Mouse (Mus musculus) thymus, postnatal 10 days (tissue): Measurements from ENCODE around the gene Apob.

Experiments
- DNase-seq, 2 experiments: peaks; one replicate each; pipeline ENCODE4 v3.0.0; 2021; ENCODE audit warnings: low spot score in 2 of 2

The Apob gene

GRCm38 (mm10) chr12:8038081-8038730 lies 60.8 kb downstream of the Apob start:
- DNase-seq = no peak

DNA sequence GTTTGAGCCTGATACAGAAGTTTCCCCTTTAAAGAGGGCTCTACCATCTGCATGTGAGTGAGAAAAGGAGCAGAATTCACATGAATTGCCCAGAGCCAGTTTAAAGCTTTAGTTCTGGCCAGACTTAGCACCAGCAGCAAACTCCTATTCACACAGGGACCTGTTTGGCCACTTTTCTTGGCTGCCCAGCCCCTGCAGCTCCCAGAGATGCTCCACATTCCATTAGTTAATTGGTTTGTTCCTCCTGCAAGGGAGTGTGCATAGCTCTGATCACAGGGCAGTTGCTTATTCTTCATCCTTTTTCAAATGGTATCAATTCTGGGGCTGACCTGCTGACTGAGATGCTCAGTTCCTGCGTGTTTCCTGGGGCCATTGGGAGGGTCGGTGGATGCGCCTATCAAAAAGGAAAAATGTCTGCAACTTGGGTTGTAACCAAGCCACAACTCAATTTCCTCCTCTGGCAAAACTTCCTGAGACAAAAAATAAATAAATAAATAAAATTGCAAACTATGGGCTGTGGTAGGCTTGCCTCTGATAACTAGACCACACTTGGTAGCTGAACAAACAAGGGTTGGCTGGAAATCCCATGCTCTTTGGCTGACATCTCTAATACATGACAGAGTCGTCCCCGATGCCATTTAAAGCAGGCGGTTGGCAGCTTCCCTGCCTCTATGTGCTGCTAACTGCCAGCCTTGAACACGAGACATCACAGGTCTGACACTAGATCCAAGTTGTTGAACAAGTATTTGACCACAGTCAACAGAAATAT lies 65.4 kb downstream of the Apob start:
- DNase-seq = no peak

DNA sequence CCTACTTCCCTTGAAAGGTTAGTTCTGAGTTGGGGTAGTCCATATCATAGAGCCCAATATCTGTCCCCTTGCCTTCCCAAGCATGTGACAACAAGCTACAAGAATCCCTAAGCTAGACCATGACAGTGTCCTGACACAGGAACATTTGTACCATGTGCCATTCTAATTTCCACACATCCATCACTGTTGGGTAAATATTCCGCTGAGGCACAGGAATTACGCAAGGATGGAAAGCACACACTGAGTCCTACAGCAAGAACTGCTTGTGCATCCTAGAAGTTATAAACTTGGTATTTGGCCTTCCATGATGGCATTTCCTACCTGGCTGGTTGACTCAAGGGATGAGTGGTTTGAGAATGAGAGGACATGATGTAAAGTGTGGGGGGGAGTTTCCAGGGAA lies 69.6 kb downstream of the Apob start:
- no peak for DNase-seq

- no peak for DNase-seq
Measured at GRCm38 (mm10) chr12:8047789-8048309, 70.4 kb downstream of the Apob start.

DNA sequence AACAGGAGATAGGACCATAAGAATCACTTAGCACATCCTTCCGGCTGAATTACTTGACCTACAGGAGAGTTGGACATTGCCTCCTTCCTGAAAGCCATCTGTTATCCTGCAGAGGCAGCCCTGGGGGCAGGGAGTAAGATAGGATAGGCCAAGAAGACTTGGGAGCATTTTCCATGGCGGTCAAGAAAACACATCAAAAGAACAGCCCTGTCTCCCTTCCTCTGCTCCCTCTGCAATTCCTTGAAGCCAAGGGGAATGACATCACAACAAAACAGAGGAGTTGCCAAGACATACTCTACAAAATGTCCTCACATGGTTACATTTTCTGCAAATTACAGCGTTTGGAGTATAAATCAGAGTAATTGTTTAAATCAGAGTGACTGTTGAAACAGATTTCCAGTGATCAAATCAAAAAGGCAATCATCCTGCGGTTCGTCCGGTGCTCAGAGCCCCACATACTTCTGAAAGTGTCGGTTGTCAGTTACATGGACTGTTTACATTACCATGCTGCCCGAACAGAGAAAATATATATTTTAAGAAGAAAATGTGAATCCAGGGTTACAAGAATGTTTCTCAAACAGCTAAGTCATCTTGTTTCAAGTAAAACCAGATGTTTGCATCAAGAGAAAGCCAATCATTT lies 78.7 kb downstream of the Apob start:
- DNase-seq = no peak

DNA sequence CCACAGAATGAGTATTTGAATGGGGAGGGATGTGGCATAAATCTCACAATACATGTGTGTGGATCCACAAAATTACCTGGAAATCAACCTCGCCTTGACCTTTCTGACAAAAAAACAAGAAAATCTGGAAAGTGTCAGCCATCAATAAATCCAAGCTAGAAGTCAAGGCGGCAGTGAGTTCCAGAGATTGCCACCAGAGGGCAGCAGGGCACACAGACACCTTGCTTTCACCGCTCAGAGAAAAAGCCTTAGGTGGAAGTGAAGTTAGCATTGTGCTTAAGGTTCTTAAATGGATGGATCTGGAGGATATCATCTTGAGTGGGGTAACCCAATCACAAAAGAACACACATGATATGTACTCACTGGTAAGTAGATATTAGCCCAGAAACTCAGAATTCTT lies 82.1 kb downstream of the Apob start:
- peak in 1 of 2 experiments; percentile 38 for DNase-seq

DNA sequence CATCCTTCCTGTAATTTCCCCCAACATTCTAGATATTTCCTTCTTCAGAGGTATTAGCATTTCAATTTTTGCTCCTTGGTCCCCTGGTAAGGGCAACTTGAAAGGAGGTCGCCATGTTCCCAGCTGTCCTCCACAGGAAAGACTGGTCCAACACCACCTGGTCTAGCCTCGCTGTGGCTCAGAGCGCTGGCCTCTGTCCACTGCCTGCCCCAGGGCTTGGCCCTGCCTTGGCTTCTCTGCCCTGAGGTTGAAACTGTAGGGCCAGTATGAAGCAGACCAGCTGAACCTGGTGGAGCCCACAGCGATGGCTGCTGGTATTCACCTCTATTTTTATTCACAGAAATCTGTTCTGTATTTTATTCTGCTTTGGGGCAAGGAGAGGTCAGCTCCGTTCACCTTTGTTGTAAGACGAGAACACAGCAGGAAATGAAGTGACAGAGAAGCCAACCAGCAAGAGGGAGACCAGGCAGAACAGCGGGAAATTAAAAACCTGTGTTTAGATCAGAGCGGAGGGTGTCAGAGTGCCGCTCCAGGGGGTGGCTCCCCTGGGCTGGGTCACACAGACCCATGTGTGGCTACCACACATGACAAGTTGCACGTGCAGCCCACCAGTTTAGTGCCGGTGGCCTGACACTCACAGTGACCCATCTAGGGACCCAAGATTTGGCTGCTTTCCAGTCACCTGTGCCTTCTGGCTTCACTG lies 86.1 kb downstream of the Apob start:
- DNase-seq = no peak
